Mouse (Mus musculus) neural tube, embryonic 10.5 days (tissue): ENCODE results near the gene Pam16.
A peak's percentile ranks its signal among the peaks of the same experiment; 100 is the strongest.

Source experiments
- DNase-seq: peaks from one replicate; pipeline ENCODE4 v3.0.0-alpha.2; 2017; ENCODE audit warnings: low spot score; ENCODE audit errors: extremely low spot score

Pam16 gene

DNA sequence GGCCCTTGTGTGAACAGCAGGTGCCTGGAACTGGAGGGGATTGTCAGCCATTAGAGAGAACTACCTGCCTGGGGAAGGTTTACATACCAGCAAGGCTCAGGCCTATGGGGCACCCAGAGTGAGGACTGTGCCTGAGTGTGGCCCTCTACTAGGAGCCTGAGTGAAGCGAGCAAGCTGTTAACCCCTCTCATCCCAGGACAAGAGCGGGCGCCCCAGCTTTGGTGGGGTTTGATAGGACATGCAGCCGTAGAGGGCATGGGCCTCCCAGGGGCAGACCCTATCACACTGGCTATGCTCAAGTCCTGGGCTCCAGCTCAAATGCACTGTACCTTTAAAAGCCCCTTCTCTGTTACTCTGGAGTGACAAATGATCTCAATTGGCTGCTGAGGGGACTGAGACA lies 22.0 kb upstream of the Pam16 start:
- no peak for DNase-seq

DNA sequence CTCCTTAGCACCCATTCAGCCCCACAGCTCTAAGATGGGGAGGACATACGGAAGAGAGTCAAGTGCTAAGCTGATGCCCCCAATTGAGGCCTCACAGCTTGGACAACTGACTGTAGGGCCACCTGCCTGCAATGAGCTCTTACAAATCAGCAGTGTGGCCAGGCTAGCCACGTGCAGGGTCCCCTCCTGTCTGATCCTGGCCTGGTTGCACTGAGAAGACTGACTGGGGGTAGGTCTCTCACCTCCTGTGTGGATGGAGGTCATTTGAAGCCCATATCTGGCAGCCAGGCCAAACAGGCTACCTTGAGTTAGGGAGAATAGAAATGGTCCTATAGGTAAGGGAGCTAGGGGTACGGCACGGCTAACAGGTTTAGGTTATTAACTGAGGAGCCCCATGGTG lies 21.1 kb upstream of the Pam16 start:
- no peak for DNase-seq

DNA sequence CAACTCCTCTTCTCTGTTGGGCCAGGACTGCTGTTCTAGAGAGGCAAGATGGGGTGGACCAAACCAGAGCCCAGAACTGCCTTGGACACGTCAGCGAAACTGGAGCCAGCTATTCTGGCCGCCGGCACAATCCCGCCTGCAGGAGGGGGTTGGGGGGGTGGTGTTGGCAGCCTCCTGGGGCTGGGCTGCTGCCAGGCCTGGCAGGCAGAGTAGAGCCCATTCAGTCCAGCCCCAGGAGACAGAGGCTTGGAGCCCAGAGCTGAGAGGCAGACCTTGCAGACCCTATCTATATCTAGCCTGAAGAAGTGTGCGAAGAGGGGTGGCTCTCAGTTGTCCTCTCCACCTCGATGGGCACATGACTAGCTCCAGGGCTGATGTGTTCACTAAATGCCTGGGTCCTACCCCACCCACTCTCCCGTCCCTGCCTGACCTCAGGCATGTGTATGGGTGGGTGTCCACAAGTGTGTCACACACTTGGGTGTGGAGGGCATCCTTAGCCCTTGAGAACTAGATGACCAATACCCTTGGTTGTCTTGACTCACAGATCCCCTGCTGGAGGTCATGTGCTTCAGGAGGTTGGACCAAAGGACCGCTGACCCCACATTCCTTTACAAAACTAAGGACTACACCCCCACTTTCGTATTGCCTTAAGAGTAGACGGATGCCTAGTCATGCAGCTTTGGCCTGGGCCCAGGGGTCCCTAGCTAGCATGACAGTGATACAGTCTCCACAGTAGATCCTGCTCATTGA lies 19.1 kb upstream of the Pam16 start:
- DNase-seq, result no peak

DNA sequence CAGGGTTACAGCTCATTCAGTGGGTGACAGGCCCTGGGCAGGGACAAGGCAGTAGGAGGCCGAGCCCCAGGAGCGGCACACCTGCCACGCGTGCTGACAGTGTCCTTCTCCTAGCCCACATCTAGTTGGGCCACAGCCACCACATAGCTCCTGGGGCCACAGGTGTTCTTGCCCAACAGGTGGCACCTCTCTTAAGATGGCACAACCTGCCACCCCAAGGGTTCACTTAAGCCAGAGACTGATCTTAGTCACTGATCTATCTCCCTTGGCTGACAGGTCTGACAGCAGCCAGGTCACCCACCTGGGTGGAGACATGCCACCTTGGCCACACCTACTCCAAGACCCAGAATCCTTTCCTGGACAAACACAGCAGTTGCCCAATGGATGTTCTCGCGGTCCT lies 18.1 kb upstream of the Pam16 start:
- no peak for DNase-seq

DNA sequence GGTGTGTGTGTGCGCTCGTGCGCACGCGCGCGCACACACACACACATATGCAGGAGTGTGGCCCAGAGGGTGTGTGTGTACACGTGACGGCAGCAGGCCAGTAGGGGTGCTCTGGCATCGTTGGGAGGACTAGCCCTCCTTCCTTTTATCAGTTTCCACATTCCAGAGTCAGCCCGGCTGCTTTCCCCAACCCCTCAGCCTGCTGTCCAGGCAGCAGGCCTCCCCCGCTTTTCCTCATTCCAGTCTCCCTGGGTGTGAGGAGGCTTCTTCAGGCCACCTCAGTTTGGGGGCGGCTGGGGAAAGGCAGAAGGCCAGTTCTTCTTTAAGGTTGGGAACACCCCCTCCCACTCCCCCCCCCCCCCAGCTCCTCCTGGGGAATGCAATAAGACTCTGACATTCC lies 17.4 kb upstream of the Pam16 start:
- DNase-seq, result peak; percentile 46

DNA sequence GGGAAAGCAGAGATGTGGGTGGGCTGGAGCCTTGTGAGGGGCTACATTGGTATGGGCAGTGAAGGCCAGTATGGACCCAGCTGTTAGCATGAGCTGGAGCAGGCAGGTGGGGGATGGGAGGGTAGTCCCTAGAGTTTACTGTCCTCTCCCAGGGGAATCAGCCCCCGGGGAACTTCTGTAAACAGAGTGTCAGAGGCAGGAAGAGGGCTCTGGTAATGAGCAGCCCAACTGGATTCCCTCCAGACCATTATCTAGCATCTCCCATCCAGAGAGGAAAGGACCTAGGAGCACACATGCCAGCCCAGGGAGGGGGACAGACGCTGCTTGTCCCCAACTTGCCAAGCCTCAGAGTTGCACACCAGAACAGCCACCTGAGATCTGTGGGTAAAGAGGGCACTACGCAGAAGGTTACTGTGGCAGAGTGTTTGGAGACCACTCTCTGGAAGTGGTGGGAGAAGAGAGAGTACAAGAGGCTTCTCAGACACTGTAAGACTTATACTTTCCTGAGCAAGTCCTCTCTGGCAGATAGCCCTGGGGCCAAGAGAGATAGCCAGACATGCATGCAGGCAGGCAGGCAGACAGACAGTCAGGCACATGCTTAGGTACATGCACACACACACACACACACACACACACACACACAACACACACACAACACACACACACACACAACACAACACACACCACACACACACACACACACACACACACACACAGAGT lies 16.5 kb upstream of the Pam16 start:
- no peak for DNase-seq

DNA sequence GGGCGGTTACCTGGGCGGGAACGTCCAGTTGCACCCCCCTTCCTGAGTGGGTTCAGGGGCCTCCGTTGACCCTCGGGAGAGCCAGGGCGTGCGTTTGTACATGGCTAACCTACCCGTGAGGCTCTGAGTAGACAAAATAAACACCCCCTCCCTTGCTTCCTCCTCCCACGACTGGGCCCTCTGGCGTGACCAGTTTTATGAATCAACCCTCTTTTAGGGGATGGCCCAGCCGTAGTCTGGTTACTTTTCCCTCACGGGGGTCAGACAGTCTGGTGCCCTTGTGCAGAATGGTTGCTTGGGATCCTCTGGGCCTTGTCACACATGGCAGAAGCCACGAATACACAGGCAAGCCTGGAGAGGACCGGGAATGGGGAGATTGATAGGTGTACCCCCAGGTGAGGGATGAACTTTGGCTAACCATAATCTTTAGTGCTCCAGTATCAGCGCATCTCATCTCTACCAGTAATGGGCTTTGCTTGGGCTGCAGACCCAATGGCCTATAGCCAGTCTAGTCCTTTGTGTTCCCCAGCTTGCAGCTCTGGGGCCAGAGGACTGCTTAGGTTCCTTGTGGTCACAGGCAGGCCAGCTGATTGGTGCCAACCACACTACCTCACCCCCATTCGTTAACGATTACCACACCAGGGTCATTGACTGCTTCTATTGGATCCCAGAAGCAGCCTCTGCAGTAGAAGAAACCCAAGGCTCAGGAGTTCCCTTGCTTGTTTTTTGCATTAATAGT lies 15.6 kb upstream of the Pam16 start:
- no peak for DNase-seq

DNA sequence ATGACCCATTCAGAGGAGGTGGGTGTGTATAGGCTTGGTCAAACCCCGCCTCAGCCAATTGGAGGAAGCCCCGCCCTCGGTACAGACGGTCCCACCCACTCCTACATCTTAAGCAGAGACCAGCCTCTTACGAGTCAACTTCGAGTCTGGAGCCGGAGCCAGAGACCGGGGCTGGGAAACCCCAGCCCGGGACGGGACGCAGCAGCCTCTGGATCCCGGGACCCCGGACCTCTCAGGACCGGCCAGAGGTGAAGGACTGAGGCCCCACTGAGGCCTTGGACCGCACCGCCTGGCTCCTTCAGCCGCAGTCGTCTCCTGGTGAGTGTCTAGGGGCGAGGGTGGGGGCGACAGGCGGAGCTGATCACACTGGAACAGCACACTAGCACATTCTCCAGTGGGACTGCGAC lies 15.0 kb upstream of the Pam16 start, which contains the start of the genes Vasn and Dnaja3:
Vasn (plus strand) TSS at position 111 of the 407 bp plus-strand sequence.
Dnaja3 (plus strand) TSS at position 159 of the 407 bp plus-strand sequence.
- peak; percentile 86 for DNase-seq

DNA sequence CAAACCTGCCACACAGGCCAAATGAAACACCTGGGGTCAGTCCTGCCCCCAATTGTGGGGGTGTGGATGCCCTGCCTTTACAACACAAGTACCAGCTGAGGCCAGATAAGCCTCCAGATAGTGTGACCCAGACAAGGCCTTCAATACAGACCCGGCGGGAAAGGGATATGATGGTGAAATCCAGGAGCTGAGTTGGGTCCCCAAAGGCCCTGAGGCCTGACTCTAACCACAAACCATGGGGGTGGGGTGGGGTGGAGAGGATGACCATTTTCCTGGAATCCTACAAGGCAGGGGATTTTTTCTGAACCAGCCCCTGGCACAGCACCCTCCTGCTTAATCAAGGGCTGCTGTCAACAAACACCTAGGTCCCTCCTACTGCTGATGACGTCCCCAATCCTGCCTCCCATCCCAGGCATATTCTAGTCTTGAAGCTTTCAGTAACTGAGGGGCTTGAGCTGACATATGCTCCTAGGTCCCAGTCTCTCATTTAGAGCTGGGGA lies 14.2 kb upstream of the Pam16 start:
- DNase-seq, result no peak

DNA sequence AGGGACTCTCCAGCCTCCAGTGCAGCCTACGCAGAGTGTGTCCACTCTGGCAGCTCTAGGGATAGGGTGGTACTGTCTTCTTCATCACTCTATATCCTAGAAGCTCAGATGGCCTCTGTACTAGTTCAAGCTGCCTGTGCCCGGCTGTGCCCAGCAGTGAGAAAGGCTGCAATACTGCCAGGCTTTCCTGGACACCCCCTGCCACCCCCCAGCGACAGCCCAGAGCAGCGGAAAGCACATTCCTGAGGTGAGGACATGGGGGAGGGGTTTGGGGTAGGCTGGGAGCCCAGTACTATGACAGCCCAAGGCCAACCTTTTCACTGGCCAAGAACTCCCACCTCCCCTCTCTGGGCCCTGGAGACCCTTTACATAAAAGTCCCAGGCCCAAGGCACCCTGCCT lies 11.0 kb upstream of the Pam16 start:
- no peak for DNase-seq

DNA sequence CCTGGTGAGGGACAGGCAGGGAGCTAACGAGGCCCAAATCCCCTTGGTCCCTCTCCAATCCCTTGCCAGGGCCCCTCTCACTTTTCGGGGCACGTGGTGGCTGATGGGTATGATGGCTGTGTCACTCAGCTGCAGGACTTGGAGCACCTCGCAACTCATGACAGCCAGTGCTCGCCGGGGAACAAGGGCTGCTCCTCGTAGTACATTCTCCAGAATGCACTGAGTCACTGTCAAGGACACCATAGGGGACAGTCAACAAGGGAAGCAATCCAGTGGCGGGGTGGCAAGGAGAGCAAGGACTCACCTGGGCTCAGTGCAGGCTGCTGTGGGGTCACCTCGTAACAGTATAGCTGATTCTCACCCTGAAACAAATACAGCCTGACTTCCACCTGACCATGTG lies 9.9 kb upstream of the Pam16 start:
- DNase-seq, result no peak

DNA sequence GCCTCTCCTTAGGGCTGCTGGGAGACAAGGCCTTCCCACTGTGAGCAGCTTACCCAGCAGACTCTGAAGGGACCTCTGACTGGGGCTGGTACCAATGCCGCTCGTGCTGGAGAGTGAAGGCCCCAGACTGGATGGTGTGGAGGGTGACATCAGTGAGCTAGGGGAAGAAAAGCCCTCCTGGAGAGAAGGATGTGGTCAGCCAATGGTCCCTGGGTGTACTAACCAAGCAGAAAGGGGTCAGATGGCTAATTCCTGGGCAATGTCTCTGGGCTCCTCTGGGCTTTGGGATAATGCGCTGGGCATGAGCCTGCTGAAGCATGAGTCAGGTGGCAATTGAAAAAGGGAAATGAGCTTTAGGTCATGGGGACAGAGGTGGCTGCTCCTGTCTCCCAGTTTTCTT lies 8.9 kb upstream of the Pam16 start:
- no peak for DNase-seq

DNA sequence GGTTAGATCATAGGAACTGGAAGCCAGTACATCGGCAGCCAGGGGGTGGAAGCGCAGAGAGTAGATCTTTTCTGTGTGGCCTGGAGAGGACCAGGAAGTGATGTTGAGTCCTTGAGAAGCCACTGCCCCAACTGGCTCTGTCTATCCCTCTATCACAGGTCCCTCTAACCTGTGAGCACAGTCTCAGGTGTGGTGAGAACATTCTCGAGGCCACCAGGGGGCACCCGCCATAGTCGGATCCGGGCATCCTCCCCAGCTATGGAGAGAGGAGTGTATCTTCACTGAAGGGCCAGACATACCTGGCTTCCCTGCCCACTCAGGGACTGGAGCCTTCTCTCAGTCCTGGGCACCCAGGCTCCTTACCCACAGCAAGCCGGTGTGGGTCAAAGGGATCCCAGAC lies 7.3 kb upstream of the Pam16 start:
- peak; percentile 47 for DNase-seq

DNA sequence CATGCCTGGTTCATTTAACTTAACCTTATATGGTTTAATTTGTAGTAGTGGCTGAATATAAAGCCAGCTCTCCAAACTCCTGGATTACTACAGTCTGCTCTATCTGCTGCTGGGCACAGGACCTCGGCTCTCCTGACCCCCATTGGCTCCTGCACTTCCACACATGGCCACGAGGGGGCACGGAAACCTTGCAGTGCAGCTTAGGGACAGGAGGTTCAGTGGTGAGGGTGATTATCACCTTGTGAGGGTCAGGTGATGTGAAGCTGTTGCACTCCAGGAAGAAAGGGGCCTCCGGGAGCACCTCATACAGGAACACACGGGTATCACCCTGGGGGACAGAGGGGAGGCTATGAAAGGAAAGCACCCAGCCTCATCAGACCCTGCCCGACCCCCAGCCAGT lies 5.2 kb upstream of the Pam16 start:
- DNase-seq, result peak; percentile 90

DNA sequence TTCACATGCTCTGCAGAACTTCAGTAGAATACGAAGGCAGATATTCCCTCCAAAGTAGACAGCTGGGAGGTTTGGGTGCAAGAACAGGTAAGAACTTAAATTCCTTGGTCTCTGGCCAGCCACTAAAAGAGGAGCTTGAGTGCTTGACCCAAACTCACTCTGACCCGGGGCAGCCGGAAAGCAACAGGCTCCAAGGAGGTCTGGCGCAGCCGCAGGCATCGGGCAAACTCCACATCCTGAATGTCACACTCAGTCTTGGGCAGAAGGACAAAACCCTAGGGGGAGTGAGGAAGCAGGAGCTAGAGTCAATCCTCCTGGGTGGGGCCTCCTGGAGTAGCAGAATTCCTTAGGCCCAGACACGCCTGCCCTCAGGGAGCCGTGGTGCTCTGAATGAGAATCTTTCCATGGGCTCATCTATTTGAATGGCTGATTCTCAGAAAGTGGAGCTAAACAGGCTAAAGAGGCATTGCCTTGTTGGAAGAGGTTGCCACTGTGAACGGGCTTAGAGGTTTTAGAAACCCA lies 4.2 kb upstream of the Pam16 start:
- no peak for DNase-seq

DNA sequence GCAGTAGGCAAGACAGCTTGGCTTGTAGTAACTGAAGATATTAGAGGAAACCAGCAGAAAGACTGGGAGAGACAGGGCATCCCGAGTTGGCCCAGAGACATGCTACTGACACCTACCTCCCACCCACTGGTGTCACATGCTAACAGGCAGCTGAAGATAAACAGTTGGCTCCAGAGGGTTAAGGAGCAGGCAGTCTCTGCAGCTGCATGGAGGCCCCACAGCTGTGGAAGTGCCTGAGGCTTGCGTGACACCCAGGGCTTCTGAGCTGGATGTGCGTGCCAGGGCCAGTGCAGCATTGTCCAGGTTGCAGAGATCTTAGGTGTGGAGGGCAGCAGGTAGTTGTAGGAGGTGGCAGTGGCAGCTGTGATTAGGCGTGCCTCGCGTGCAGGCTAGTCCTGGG lies 2.3 kb upstream of the Pam16 start:
- DNase-seq, result no peak

DNA sequence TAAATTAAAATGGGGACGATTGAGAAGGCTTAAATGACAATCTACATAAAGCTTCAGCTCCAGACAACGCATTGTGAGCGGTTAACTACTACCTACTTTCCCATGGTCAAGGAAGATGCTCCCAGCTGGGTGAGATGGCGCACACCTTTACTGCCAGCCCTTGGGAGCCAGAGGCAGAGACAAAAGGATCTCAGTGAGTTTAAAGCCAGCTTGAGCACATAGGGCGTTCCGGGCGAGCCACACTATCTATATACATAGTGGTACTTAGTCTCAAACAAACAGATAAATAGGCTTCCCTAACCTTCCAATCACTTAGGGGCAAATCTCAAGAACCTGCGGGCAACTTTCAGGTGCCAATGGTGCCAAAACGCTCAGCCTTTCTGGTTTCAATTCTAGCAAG lies 714 bp downstream of the Pam16 start:
- DNase-seq, result no peak

DNA sequence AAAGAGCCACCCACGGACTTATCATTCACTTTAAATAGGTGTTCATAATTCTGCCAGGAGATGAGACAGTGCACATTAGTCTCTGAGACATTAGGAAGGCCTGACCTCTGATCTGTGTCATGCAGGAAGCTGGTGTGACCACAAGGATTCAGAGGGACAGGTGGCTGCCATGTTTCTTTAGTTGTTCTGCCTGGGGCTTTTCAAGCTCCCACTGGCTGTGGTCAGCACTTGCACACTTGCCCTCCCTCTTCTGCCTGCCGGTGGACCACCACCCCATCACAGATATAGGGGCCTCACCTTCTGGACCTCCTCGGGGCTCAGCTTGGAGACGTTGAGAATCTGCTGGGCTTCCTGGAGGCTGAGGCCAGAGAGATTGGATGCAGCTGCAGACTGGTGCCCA lies 8.0 kb downstream of the Pam16 start:
- no peak for DNase-seq

DNA sequence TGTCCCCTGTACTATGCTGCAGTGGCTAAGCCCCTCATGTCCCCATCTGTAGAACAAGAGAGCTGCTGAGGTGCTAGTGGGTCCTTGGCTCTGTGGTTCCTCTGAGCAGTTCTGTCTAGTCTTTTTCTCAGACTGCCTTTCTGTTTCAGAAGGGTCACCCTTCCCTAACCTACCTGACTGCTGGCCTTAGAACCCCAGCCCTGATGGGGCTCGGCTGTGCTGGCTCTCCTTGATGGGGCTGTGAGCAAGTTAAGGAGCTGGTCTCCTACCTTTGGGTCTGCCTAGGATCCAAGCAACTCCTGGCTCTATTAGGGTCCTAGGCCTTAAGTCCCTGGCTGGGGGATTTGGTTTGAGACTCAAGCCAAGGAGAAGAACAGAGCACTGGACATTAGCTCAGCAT lies 9.5 kb downstream of the Pam16 start:
- no peak for DNase-seq

DNA sequence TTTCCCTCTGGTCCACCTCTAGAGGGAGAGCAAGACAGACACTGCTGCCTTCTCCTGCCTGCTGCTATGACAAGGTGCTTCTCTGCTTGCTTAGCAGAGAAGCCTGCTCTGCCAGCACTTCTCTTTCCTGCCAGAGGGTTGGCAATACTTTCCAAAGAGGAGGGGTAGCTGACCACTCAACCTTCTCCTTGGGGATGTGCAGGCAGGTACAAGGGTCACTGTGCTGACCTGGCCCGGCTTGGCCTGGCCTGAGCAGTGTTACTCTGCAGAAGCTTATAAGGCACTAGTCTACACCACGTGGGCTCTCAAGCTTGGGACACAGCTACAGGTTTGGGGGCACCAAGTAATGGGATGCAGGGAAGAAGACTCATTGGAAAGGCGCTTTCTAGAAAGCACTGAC lies 10.1 kb downstream of the Pam16 start:
- DNase-seq, result no peak

DNA sequence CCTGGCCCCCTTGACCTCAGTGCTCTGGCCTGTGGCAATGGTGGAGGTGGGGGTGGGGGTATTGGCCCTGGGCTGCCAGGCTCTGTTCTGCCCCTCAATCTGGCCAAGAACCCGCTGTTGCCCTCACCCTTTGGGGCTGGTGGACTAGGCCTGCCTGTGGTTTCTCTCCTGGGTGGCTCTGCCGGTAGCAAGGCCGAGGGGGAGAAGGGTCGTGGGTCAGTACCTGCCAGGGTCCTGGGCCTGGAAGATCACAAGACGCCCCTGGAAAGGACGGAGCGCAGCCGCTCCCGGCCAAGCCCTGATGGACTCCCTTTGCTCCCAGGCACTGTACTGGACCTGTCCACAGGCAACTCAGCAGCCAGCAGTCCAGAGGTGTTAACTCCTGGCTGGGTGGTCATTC lies 11.1 kb downstream of the Pam16 start:
- no peak for DNase-seq

DNA sequence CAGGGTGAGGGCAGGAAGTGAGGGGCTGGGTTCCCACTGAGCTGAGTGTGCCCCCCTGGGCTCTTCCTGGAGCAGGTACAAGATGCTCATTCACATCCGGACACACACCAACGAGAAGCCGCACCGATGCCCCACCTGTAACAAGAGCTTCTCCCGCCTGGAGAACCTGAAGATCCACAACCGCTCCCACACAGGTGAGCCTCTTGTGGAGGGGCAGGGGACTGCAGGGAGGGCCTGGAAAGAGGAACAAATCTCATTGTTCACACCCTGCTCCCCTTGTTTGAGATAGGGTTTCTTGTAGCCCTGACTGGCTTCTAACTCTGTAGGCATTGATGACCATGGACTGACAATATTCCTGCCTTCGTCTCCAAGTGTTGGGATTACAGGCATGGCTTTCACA lies 13.1 kb downstream of the Pam16 start:
- DNase-seq, result no peak
